Mouse (Mus musculus) forebrain, embryonic 13.5 days (tissue): ENCODE data around the gene Hcar2. TPM values are rescaled to one million over a fixed set of nuclear protein-coding genes. Genes with fewer than 3 reads are reported as not detected.

ENCODE experiments used
- ATAC-seq: fragments of 200-750 bp; cut with Nextera tagmentation; 2 replicates; pipeline ENCODE4 v1.8.0; 2017
- H3K27ac ChIP-seq: fragments of 300-500 bp; sonication (generic); 2 replicates; pipeline ENCODE4 v1.5.1; 2015; ENCODE audit warnings: inconsistent platforms, mild to moderate bottlenecking, moderate library complexity
- H3K27me3 ChIP-seq: fragments of 300-500 bp; sonication (generic); 2 replicates; pipeline ENCODE4 v1.6.1; 2015; ENCODE audit warnings: mild to moderate bottlenecking, inconsistent platforms
- H3K36me3 ChIP-seq: fragments of 300-500 bp; sonication (generic); 2 replicates; pipeline ENCODE4 v1.6.1; 2015; ENCODE audit warnings: mild to moderate bottlenecking, inconsistent platforms; ENCODE audit not compliant: poor library complexity, severe bottlenecking
- H3K4me1 ChIP-seq: fragments of 300-500 bp; sonication (generic); 2 replicates; pipeline ENCODE4 v1.6.1; 2015; ENCODE audit warnings: inconsistent platforms
- H3K4me2 ChIP-seq: fragments of 300-500 bp; sonication (generic); 2 replicates; pipeline ENCODE4 v1.6.1; 2015; ENCODE audit warnings: inconsistent platforms, mild to moderate bottlenecking, moderate library complexity
- H3K4me3 ChIP-seq: fragments of 300-500 bp; sonication (generic); 2 replicates; pipeline ENCODE4 v1.5.1; 2015; ENCODE audit warnings: mild to moderate bottlenecking, inconsistent platforms
- H3K9ac ChIP-seq: fragments of 300-500 bp; sonication (generic); 2 replicates; pipeline ENCODE4 v1.6.1; 2015; ENCODE audit warnings: mild to moderate bottlenecking, inconsistent platforms
- H3K9me3 ChIP-seq: fragments of 300-500 bp; sonication (generic); replicated peaks from 2 replicates; pipeline ENCODE4 v1.6.1; 2016; ENCODE audit warnings: inconsistent platforms
- WGBS: fragments of 180-500 bp; shearing (Covaris S2); methylation state at CpG from one replicate; pipeline ENCODE4 v1.1.7; 2015; 5-methylcytosine and 5-hydroxymethylcytosine counted together
- polyA plus RNA-seq: library from polyadenylated mRNA; unstranded; fragments of >200 nt; fragmentation: Nextera tagmentation; extraction: Ambion mirVana; gene quantifications from 2 replicates; pipeline ENCODE4 v1.2.1, GENCODE M21; 2015

Gene Hcar2
- polyA plus RNA-seq, 1 experiment from 2014 or later = not detected

DNA sequence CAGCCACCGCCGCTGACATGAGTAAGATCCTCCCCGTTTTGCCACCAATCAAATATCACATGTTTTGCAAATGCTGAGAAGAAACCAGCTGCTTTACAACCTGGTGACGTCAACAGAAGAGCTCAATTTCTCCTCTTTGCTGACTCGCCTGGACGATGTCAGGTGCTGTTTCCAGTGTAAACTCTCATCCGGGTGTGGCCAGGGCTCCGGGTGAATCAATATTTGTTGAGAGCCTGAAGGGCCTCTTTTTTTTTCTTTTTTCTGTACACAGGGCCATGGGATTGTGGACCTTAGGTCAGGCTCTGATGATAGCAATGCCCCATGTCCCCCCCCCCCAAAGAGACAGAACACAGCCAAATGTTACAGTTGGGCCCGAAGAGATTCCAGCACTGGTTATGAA, 10.8 kb downstream of the Hcar2 start:
- Histone ChIP-seq H3K27me3 (no peaks in the 10 kb centered on the region), H3K9ac (no peak overlapping the region), H3K4me1 (no peaks in the 10 kb centered on the region), H3K27ac (no peak overlapping the region), H3K4me3 (no peak overlapping the region), H3K4me2 (no peak overlapping the region), H3K9me3 (no peaks in the 10 kb centered on the region), H3K36me3 (no peaks in the 10 kb centered on the region)
- 93% methylated on average over 9 of the region's 9 CpGs for WGBS
- ATAC-seq = no peak

DNA sequence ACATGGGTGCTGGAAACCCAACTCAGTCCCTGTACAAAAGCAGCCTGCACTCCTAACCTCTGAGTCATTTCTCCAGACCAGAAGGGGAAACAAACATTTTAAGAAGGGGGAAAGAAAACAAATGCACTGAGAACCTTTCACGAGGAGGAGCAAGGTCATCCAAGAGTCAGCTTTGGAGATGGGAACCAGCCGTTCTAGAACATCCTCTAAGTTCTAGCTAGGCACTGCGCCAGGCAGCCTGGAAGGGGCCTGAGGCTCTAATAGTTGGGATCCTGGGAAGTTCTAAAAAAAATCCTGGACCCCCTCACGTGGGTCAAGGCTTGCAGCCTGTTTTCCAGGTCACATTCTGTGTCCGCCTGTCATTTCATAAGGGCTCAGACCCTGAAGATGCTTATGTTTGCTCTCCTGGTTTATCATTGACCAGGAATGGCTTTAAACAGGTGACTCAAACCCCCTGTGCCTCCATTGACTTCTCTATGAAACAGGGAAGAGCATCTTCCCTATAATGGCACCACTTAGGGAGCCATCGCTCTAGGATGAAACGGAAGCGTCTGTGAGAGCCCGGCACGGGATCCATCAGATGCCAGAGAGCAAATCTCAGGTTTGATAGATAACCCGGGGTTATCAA, 11.3 kb downstream of the Hcar2 start:
- WGBS = 92% methylated on average over 11 of the region's 11 CpGs

DNA sequence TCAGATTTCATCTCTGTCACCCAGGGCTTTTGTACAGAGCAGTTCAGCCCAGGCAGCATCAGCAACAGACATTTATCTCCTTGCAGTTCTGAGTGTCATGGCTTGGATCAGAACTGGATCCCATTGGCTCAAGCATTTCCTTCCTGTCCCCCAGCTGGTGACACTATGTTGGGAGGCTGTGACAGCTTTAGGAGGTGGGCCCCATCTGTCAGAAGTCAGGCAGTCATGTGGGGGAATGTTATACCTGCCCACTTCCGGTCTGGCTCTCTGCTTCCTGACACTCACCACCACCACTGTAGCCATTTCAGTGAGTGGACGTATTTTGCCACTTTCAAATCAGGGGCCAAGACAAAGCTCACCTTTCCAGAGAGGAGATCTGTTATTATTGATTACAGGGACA, 13.9 kb downstream of the Hcar2 start:
- no peak overlapping the region for H3K4me2 ChIP-seq

More for the DNA sequence above, 11.3 kb downstream of the Hcar2 start:
- no peak for ATAC-seq
- H3K27ac ChIP-seq = no peak overlapping the region
- no peaks in the 10 kb centered on the region for H3K9me3 ChIP-seq
- no peaks in the 10 kb centered on the region for H3K4me1 ChIP-seq
- no peak overlapping the region for H3K4me3 ChIP-seq
- H3K27me3 ChIP-seq = no peaks in the 10 kb centered on the region
- H3K9ac ChIP-seq = no peak overlapping the region
- no peaks in the 10 kb centered on the region for H3K36me3 ChIP-seq
- H3K4me2 ChIP-seq = no peak overlapping the region

DNA sequence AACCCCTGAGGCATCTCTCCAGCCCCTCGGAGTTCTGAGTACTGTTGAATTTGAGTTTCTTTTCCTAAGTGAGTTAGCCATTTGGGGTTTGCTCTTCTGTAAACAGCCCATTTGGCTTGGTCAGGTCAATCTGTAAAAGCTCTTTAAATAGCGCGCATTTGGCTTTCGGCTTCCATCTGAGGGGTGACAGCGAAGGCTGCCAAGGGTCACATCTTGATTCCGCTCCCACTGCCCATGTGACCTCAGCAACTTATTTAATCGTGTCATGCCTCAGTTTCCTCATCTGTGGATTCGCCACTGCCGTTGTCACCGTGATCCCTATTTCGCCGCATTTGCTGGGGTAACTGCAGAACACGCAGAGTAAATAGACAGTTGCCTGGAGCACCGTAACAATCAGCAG, 21.0 kb downstream of the Hcar2 start:
- ATAC-seq = no peak
- Histone ChIP-seq H3K36me3 (no peaks in the 10 kb centered on the region), H3K4me3 (no peak overlapping the region), H3K4me2 (no peak overlapping the region), H3K9me3 (no peaks in the 10 kb centered on the region), H3K27me3 (no peaks in the 10 kb centered on the region), H3K27ac (no peak overlapping the region), H3K4me1 (no peaks in the 10 kb centered on the region), H3K9ac (no peak overlapping the region)
- WGBS = 95% methylated on average over 14 of the region's 14 CpGs

More for the DNA sequence above, 13.9 kb downstream of the Hcar2 start:
- H3K4me1 ChIP-seq = no peaks in the 10 kb centered on the region
- H3K27me3 ChIP-seq = no peaks in the 10 kb centered on the region
- 65% methylated on average over 2 of the region's 2 CpGs for WGBS
- ATAC-seq = no peak
- no peak overlapping the region for H3K27ac ChIP-seq
- no peaks in the 10 kb centered on the region for H3K36me3 ChIP-seq
- no peak overlapping the region for H3K9ac ChIP-seq
- H3K4me3 ChIP-seq = no peak overlapping the region
- H3K9me3 ChIP-seq = no peaks in the 10 kb centered on the region

DNA sequence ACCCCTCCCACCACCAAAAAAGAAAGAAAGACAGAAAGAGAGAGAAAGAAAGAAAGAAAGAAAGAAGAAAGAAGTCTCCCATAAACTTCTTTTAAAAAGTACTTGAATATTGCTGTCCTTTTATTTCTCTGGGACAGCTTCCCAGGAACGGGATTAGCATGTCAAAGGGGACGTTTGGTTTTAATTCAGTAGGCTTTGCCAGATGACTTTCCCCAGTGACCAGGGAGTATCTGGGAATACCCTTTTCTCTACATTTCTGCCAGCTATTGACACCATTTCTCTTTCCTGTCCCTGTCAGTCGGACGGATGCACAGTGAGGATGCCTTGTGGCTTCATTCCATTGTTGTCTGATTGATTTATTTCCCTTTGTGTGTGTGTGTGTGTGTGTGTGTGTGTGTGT, 21.5 kb downstream of the Hcar2 start:
- Histone ChIP-seq H3K27ac (no peak overlapping the region), H3K9ac (no peak overlapping the region), H3K36me3 (no peaks in the 10 kb centered on the region), H3K27me3 (no peaks in the 10 kb centered on the region), H3K4me3 (no peak overlapping the region), H3K4me2 (no peak overlapping the region), H3K4me1 (no peaks in the 10 kb centered on the region), H3K9me3 (no peaks in the 10 kb centered on the region)
- 47% methylated on average over 4 of the region's 4 CpGs for WGBS
- no peak for ATAC-seq

DNA sequence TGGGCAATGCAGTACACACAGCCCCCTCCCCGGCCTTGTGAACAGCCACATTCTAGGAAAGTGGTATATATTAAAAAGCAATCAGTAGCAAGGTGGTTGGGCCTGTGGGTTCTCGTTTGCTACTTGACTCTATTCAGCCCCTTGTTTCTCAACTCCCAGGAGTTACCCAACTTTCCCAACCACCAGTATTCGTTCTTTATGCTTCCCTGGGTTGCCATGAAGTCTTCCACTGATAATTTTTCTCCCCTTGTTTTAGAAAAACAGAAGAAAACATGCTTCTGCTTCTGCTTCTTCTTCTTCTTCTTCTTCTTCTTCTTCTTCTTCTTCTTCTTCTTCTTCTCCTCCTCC, 22.4 kb downstream of the Hcar2 start:
- no peak for ATAC-seq
- H3K4me3 ChIP-seq = no peak overlapping the region
- no peak overlapping the region for H3K9ac ChIP-seq
- H3K4me1 ChIP-seq = no peaks in the 10 kb centered on the region
- H3K27me3 ChIP-seq = no peaks in the 10 kb centered on the region
- no peaks in the 10 kb centered on the region for H3K36me3 ChIP-seq
- H3K4me2 ChIP-seq = no peak overlapping the region
- H3K27ac ChIP-seq = no peak overlapping the region
- H3K9me3 ChIP-seq = no peaks in the 10 kb centered on the region
- WGBS = 78% methylated on average over 3 of the region's 3 CpGs

DNA sequence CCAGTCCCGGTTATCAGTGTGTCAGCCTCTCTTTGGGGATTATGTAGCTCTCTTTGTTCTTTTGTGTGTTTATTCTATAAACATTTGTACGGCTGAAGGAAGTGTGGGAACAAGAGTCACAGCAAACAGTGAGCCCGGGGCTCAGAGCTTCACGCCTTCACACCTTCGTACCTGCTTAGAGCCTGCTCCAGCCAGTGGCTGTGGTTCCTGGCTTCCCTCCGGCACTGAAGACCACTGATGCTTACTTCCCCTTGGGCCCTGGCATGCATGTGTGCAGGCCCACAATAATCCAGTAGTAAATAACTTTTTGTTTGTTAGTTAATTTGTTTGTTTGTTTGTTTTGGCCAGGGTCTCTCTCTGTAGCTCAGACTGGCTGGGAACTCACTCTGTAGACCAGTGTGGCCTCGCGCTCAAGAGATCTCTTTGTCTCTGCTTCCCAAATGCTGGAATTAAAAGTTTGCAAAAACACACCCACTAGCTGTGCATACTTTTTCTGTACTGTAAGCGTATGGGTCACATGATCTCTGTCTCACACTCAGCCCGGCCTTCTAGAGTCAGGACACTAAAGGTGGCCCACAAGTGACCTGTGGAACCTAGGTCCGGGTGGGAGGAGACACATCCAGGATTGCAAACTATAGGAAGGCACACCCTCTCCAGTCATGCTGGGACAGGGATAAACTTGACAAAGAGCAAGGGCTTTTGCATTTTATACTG, 22.9 kb downstream of the Hcar2 start:
- Histone ChIP-seq H3K36me3 (no peaks in the 10 kb centered on the region), H3K9ac (no peak overlapping the region), H3K4me3 (no peak overlapping the region), H3K27me3 (no peaks in the 10 kb centered on the region), H3K9me3 (no peaks in the 10 kb centered on the region), H3K4me1 (no peaks in the 10 kb centered on the region), H3K27ac (no peak overlapping the region), H3K4me2 (no peak overlapping the region)
- WGBS = 58% methylated on average over 11 of the region's 11 CpGs
- ATAC-seq = no peak

DNA sequence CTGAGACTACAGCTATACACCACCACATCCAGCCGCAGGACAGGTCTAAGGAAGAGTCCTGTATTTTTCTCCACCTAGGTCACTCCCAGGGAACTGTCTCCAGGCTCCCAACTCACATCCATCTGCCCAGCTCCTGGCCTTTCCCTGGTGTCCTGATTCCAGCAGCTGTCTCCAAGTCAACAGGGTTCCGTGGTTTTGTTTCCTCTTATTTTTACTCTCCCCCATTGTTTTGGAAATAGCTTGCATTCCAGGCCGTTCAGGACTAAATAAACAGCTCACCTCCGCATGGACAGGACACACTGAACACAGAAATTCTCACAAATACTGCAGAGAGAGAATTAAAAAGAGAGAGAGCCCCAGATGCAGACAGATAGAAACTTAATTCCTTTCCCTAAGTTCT, 27.9 kb downstream of the Hcar2 start:
- no peaks in the 10 kb centered on the region for H3K4me1 ChIP-seq
- no peaks in the 10 kb centered on the region for H3K27me3 ChIP-seq
- ATAC-seq = no peak
- H3K27ac ChIP-seq = no peak overlapping the region
- H3K4me3 ChIP-seq = no peak overlapping the region
- no peaks in the 10 kb centered on the region for H3K36me3 ChIP-seq
- no peak overlapping the region for H3K4me2 ChIP-seq
- H3K9ac ChIP-seq = no peak overlapping the region
- H3K9me3 ChIP-seq = no peaks in the 10 kb centered on the region
- WGBS = 51% methylated on average over 4 of the region's 4 CpGs

DNA sequence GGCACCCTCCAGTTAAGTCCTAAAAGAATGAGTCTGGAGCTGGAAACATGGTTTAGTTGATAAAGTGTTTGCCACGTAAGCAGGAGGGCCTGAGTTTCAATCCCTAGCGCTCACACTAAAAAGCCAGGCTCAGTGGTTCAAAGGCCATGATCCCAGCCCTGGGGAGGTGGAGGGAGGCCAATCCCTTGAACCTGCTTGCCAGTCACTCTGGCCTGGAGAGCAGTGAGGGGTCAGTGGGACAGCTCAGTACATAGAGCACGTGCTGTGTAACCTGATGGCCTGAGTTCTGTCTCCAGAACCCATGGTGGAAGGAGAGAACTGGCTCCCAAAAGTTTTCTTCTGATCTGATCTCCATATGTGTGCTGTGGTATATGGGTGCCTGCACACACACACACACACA, 30.5 kb downstream of the Hcar2 start:
- Histone ChIP-seq H3K36me3 (no peaks in the 10 kb centered on the region), H3K9ac (no peak overlapping the region), H3K27ac (no peak overlapping the region), H3K27me3 (no peaks in the 10 kb centered on the region), H3K4me2 (no peak overlapping the region), H3K4me3 (no peak overlapping the region), H3K4me1 (no peaks in the 10 kb centered on the region), H3K9me3 (no peaks in the 10 kb centered on the region)
- 82% methylated on average over 3 of the region's 3 CpGs for WGBS
- no peak for ATAC-seq

DNA sequence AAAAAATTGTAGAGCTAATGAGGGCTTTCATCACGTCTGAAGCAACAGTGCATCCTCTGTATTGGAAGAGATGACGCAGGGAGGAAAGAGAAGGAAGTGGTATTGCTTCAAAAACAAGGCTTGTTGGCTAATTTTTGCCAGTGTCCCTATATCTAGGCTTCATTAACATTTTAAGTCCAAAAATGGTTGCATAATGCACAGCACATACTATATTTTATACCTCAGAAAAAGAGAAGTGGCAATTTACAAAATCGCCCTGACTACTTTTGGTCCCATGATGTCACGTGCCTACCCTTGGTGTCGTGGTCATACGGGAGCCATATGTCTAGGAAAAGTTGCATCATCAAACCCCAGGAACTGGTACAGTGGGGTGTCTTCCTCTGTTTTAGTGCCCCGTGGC, 33.0 kb downstream of the Hcar2 start:
- WGBS = 94% methylated on average over 7 of the region's 7 CpGs
- no peak for ATAC-seq
- H3K4me1 ChIP-seq = no peaks in the 10 kb centered on the region
- no peak overlapping the region for H3K4me2 ChIP-seq
- H3K27ac ChIP-seq = no peak overlapping the region
- H3K9me3 ChIP-seq = no peaks in the 10 kb centered on the region
- no peaks in the 10 kb centered on the region for H3K27me3 ChIP-seq
- H3K4me3 ChIP-seq = no peak overlapping the region
- H3K9ac ChIP-seq = no peak overlapping the region
- H3K36me3 ChIP-seq = no peaks in the 10 kb centered on the region

DNA sequence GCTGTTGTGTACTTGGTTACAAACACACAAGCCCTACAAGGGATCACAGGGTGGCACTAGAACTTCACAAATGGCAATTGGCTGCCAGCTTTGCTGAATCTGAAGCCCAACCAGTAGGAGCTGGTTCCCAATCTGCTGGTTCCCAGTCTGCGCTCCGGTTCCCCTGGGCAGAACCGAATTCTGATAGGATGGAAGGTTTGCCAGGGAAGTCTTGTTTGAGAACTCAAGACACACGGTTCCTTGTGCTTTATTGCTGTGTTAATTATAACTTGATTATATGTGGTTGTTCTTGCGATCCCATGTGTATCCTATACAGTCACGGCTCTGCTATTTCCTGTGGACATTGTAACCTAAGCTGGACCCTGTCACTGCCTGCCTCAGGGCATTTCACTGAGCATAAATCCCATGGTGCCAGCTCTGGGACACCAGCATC, 37.6 kb downstream of the Hcar2 start:
- H3K9me3 ChIP-seq = no peaks in the 10 kb centered on the region
- no peak overlapping the region for H3K27ac ChIP-seq
- H3K4me2 ChIP-seq = no peak overlapping the region
- WGBS = 90% methylated on average over 6 of the region's 6 CpGs
- no peaks in the 10 kb centered on the region; the same call in 1 of the 2 replicates for H3K36me3 ChIP-seq
- no peak for ATAC-seq
- no peak overlapping the region for H3K9ac ChIP-seq
- no peak overlapping the region for H3K4me3 ChIP-seq
- no peaks in the 10 kb centered on the region for H3K4me1 ChIP-seq
- H3K27me3 ChIP-seq = no peaks in the 10 kb centered on the region

DNA sequence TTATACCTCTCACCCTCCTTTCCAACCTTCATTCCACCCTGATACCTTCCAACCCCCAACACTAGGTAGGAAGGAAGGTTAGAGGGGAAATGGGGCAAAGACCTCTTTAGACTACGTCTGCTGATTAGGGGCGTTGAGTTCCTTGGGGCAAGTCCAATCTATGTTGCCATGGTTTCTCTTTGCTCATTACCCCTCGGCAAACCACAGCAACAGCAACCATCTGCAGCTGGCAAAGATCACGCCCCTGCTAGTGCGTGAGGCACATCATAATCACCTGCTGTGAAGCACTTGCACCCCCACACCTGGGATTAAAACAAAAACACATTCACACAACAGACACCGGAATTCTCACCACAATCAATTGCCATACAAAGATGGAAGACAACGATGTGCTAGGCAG, 42.6 kb downstream of the Hcar2 start:
- Histone ChIP-seq H3K9me3 (no peaks in the 10 kb centered on the region), H3K4me1 (no peaks in the 10 kb centered on the region), H3K27ac (peak overlapping the region; percentile 31; the same call in 1 of the 2 replicates), H3K36me3 (peaks cover 33% of the 10 kb centered on the region), H3K4me3 (no peak overlapping the region), H3K9ac (no peak overlapping the region), H3K27me3 (no peaks in the 10 kb centered on the region), H3K4me2 (no peak overlapping the region)
- 56% methylated on average over 7 of the region's 7 CpGs for WGBS
- no peak for ATAC-seq

DNA sequence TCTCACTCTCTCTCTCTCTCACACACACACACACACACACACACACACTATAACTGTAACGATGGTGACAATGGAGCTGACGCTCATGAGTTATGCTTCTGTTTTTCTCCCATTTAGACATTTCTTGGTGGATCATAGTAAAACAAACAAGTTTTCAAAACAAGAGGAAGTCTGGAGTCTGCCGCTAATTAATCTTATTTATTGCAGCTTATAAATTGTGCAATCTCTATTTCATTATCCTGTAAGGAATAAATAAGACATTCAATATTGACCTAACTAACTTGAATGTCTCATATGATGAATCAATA, 44.1 kb downstream of the Hcar2 start:
- H3K36me3 ChIP-seq = peaks cover 47% of the 10 kb centered on the region
- H3K4me2 ChIP-seq = no peak overlapping the region
- no peaks in the 10 kb centered on the region for H3K9me3 ChIP-seq
- H3K27me3 ChIP-seq = no peaks in the 10 kb centered on the region
- ATAC-seq = no peak
- no peak overlapping the region for H3K9ac ChIP-seq
- H3K27ac ChIP-seq = no peak overlapping the region
- H3K4me3 ChIP-seq = no peak overlapping the region
- 89% methylated on average over 3 of the region's 3 CpGs for WGBS
- H3K4me1 ChIP-seq = no peaks in the 10 kb centered on the region
